Mouse (Mus musculus) granulocyte monocyte progenitor cell, adult 5-6 weeks (primary cell): ENCODE results near the gene Hist1h2bq. TPM values are rescaled to one million over a fixed set of nuclear protein-coding genes. Genes with fewer than 3 reads are reported as not detected.

Experiments used
- total RNA-seq, 2 experiments: library from RNA; stranded (forward) in 1 of 2; stranded (reverse) in 1 of 2; fragments of 200-712, 200-1000 nt in 1 of 2; fragments of >200 nt in 1 of 2; fragmentation: Nextera tagmentation in 1 of 2; gene quantifications; 2 replicates each; pipeline ENCODE4 v1.2.3; 2014 to 2017

Hist1h2bq gene
- total RNA-seq, 2 experiments from 2014 or later, result 279 to 652 TPM

Other genes starting within 250 kb of the Hist1h2bq start
Only the 30 nearest of the 31 such genes appear.
- not detected in 2 replicates for gene Olfr1364, start 228.4 kb downstream of the Hist1h2bq start, total RNA-seq (2014; fragmentation: Nextera tagmentation)
- not detected in 2 replicates for gene Olfr1364, start 228.4 kb downstream of the Hist1h2bq start, total RNA-seq (2017)
- gene Olfr1362, start 196.2 kb downstream of the Hist1h2bq start, total RNA-seq (2014; fragmentation: Nextera tagmentation), result not detected in 2 replicates
- not detected in 2 replicates for gene Olfr1362, start 196.2 kb downstream of the Hist1h2bq start, total RNA-seq (2017)
- not detected in 2 replicates for gene Olfr11, start 167.7 kb downstream of the Hist1h2bq start, total RNA-seq (2014; fragmentation: Nextera tagmentation)
- not detected in 2 replicates for gene Olfr11, start 167.7 kb downstream of the Hist1h2bq start, total RNA-seq (2017)
- not detected in 2 replicates for gene Olfr1361, start 146.8 kb downstream of the Hist1h2bq start, total RNA-seq (2014; fragmentation: Nextera tagmentation)
- not detected in 2 replicates for gene Olfr1361, start 146.8 kb downstream of the Hist1h2bq start, total RNA-seq (2017)
- not detected in 2 replicates for gene Olfr1360, start 132.8 kb downstream of the Hist1h2bq start, total RNA-seq (2014; fragmentation: Nextera tagmentation)
- gene Olfr1360, start 132.8 kb downstream of the Hist1h2bq start, total RNA-seq (2017), result not detected in 2 replicates
- not detected in 2 replicates for gene Olfr1359, start 112.1 kb downstream of the Hist1h2bq start, total RNA-seq (2014; fragmentation: Nextera tagmentation)
- not detected in 2 replicates for gene Olfr1359, start 112.1 kb downstream of the Hist1h2bq start, total RNA-seq (2017)
- gene Hist1h2bl, start 94.1 kb downstream of the Hist1h2bq start, total RNA-seq (2014; fragmentation: Nextera tagmentation), result 210 and 236 TPM in 2 replicates
- 416 and 515 TPM in 2 replicates for gene Hist1h2bl, start 94.1 kb downstream of the Hist1h2bq start, total RNA-seq (2017)
- gene Hist1h2ai, start 93.8 kb downstream of the Hist1h2bq start, total RNA-seq (2014; fragmentation: Nextera tagmentation), result 17.2 TPM in 1 of 2 replicates, not detected in the other
- 2,072 and 5,185 TPM in 2 replicates for gene Hist1h2ai, start 93.8 kb downstream of the Hist1h2bq start, total RNA-seq (2017)
- 4.5 TPM in 1 of 2 replicates, not detected in the other for gene Hist1h3h, start 92.5 kb downstream of the Hist1h2bq start, total RNA-seq (2014; fragmentation: Nextera tagmentation)
- 334 and 360 TPM in 2 replicates for gene Hist1h3h, start 92.5 kb downstream of the Hist1h2bq start, total RNA-seq (2017)
- gene Hist1h2bm, start 88.2 kb downstream of the Hist1h2bq start, total RNA-seq (2014; fragmentation: Nextera tagmentation), result 123 and 125 TPM in 2 replicates
- 554 and 641 TPM in 2 replicates for gene Hist1h2bm, start 88.2 kb downstream of the Hist1h2bq start, total RNA-seq (2017)
- 2.1 and 2.5 TPM in 2 replicates for gene Hist1h4j, start 75.1 kb downstream of the Hist1h2bq start, total RNA-seq (2014; fragmentation: Nextera tagmentation)
- 277 and 325 TPM in 2 replicates for gene Hist1h4j, start 75.1 kb downstream of the Hist1h2bq start, total RNA-seq (2017)
- gene Hist1h4k, start 59.7 kb downstream of the Hist1h2bq start, total RNA-seq (2014; fragmentation: Nextera tagmentation), result 143 and 341 TPM in 2 replicates
- gene Hist1h4k, start 59.7 kb downstream of the Hist1h2bq start, total RNA-seq (2017), result 2,272 and 2,398 TPM in 2 replicates
- gene Hist1h2ak, start 56.4 kb downstream of the Hist1h2bq start, total RNA-seq (2014; fragmentation: Nextera tagmentation), result 8.6 and 105 TPM in 2 replicates
- gene Hist1h2ak, start 56.4 kb downstream of the Hist1h2bq start, total RNA-seq (2017), result 1,120 and 1,478 TPM in 2 replicates
- 168 and 218 TPM in 2 replicates for gene Hist1h2bn, start 56.1 kb downstream of the Hist1h2bq start, total RNA-seq (2014; fragmentation: Nextera tagmentation)
- 1,437 and 1,878 TPM in 2 replicates for gene Hist1h2bn, start 56.1 kb downstream of the Hist1h2bq start, total RNA-seq (2017)
- 278 and 329 TPM in 2 replicates for gene Hist1h1b, start 29.6 kb downstream of the Hist1h2bq start, total RNA-seq (2014; fragmentation: Nextera tagmentation)
- gene Hist1h1b, start 29.6 kb downstream of the Hist1h2bq start, total RNA-seq (2017), result 1,634 and 1,715 TPM in 2 replicates
- 73.1 and 153 TPM in 2 replicates for gene Hist1h3i, start 26.8 kb downstream of the Hist1h2bq start, total RNA-seq (2014; fragmentation: Nextera tagmentation)
- gene Hist1h3i, start 26.8 kb downstream of the Hist1h2bq start, total RNA-seq (2017), result 268 and 310 TPM in 2 replicates
- 8.9 TPM in 1 of 2 replicates, not detected in the other for gene Hist1h2an, start 23.0 kb downstream of the Hist1h2bq start, total RNA-seq (2014; fragmentation: Nextera tagmentation)
- gene Hist1h2an, start 23.0 kb downstream of the Hist1h2bq start, total RNA-seq (2017), result 984 and 1,144 TPM in 2 replicates
- gene Hist1h2bp, start 22.7 kb downstream of the Hist1h2bq start, total RNA-seq (2014; fragmentation: Nextera tagmentation), result 8.8 and 28.0 TPM in 2 replicates
- gene Hist1h2bp, start 22.7 kb downstream of the Hist1h2bq start, total RNA-seq (2017), result 41.2 and 55.0 TPM in 2 replicates
- gene Hist1h2ao, start 268 bp upstream of the Hist1h2bq start, total RNA-seq (2014; fragmentation: Nextera tagmentation), result 54.5 TPM in 1 of 2 replicates, not detected in the other
- 38.4 TPM in 1 of 2 replicates, not detected in the other for gene Hist1h2ao, start 268 bp upstream of the Hist1h2bq start, total RNA-seq (2017)
- gene Hist1h4m, start 1.5 kb upstream of the Hist1h2bq start, total RNA-seq (2014; fragmentation: Nextera tagmentation), result 72.5 and 88.1 TPM in 2 replicates
- 1,782 and 2,792 TPM in 2 replicates for gene Hist1h4m, start 1.5 kb upstream of the Hist1h2bq start, total RNA-seq (2017)
- gene Hist1h4n, start 22.0 kb upstream of the Hist1h2bq start, total RNA-seq (2014; fragmentation: Nextera tagmentation), result 21.5 and 58.9 TPM in 2 replicates
- 1,825 and 2,129 TPM in 2 replicates for gene Hist1h4n, start 22.0 kb upstream of the Hist1h2bq start, total RNA-seq (2017)
- gene Hist1h2ap, start 23.3 kb upstream of the Hist1h2bq start, total RNA-seq (2014; fragmentation: Nextera tagmentation), result 38.3 and 85.3 TPM in 2 replicates
- 5,843 and 7,480 TPM in 2 replicates for gene Hist1h2ap, start 23.3 kb upstream of the Hist1h2bq start, total RNA-seq (2017)
- gene Hist1h2br, start 23.5 kb upstream of the Hist1h2bq start, total RNA-seq (2014; fragmentation: Nextera tagmentation), result 243 and 249 TPM in 2 replicates
- 665 and 823 TPM in 2 replicates for gene Hist1h2br, start 23.5 kb upstream of the Hist1h2bq start, total RNA-seq (2017)
- 13.3 and 15.7 TPM in 2 replicates for gene Zfp184, start 134.9 kb upstream of the Hist1h2bq start, total RNA-seq (2014; fragmentation: Nextera tagmentation)
- 13.3 and 16.3 TPM in 2 replicates for gene Zfp184, start 134.9 kb upstream of the Hist1h2bq start, total RNA-seq (2017)
- gene Pom121l2, start 171.0 kb upstream of the Hist1h2bq start, total RNA-seq (2014; fragmentation: Nextera tagmentation), result not detected in 2 replicates
- gene Pom121l2, start 171.0 kb upstream of the Hist1h2bq start, total RNA-seq (2017), result not detected in 2 replicates
- 12.8 and 15.1 TPM in 2 replicates for gene Prss16, start 199.5 kb upstream of the Hist1h2bq start, total RNA-seq (2014; fragmentation: Nextera tagmentation)
- 8.3 and 9.1 TPM in 2 replicates for gene Prss16, start 199.5 kb upstream of the Hist1h2bq start, total RNA-seq (2017)
- 13.4 TPM in 1 of 2 replicates, not detected in the other for gene Hist1h2ah, start 225.4 kb upstream of the Hist1h2bq start, total RNA-seq (2014; fragmentation: Nextera tagmentation)
- gene Hist1h2ah, start 225.4 kb upstream of the Hist1h2bq start, total RNA-seq (2017), result 1,444 and 2,588 TPM in 2 replicates
- 9.6 and 80.5 TPM in 2 replicates for gene Hist1h2bk, start 225.7 kb upstream of the Hist1h2bq start, total RNA-seq (2014; fragmentation: Nextera tagmentation)
- gene Hist1h2bk, start 225.7 kb upstream of the Hist1h2bq start, total RNA-seq (2017), result 2,021 and 2,596 TPM in 2 replicates
- 56.3 and 74.3 TPM in 2 replicates for gene Hist1h4i, start 231.2 kb upstream of the Hist1h2bq start, total RNA-seq (2014; fragmentation: Nextera tagmentation)
- 87.0 TPM in 2 replicates for gene Hist1h4i, start 231.2 kb upstream of the Hist1h2bq start, total RNA-seq (2017)
- gene Hist1h2ag, start 232.7 kb upstream of the Hist1h2bq start, total RNA-seq (2014; fragmentation: Nextera tagmentation), result 2.7 and 32.2 TPM in 2 replicates
- 1,459 and 1,590 TPM in 2 replicates for gene Hist1h2ag, start 232.7 kb upstream of the Hist1h2bq start, total RNA-seq (2017)